Mouse (Mus musculus): ENCODE data around the gene Cpne4. TPM values are rescaled to one million over a fixed set of nuclear protein-coding genes. Genes with fewer than 3 reads are reported as not detected.

Cpne4 gene
- polyA plus RNA-seq, 1 experiment = 0.15 TPM

GRCm38 (mm10) chr9:105032572-105032971 lies 485.5 kb downstream of the Cpne4 start:
- no peak overlapping the region for H3K27ac ChIP-seq (ENCODE audit: control insufficient read depth, insufficient read depth, low read length)
- DNase-seq = no peak
- no peak overlapping the region for H3K4me3 ChIP-seq (ENCODE audit: control insufficient read depth, insufficient read depth, low read length)
- H3K4me1 ChIP-seq (replicated peaks; ENCODE audit: control insufficient read depth, insufficient read depth, low read length) = no peaks in the 10 kb centered on the region
- H3K36me3 ChIP-seq (ENCODE audit: control insufficient read depth, insufficient read depth, low read length) = no peaks in the 10 kb centered on the region
- H3K27me3 ChIP-seq (ENCODE audit: control insufficient read depth, insufficient read depth, low read length) = no peaks in the 10 kb centered on the region
- TF ChIP-seq POLR2A (IDR thresholded peaks at IDR 0.05; ENCODE audit: control insufficient read depth, extremely low read depth, insufficient read depth, low read length, poor library complexity) = no peak
- TF ChIP-seq CTCF (IDR thresholded peaks at IDR 0.05; ENCODE audit: borderline replicate concordance, control insufficient read depth, extremely low read depth, insufficient read depth, low read length, poor library complexity) = no peak
- 93% methylated on average over 9 of the region's 9 CpGs for WGBS

GRCm38 (mm10) chr9:105033641-105034040 lies 486.6 kb downstream of the Cpne4 start:
- DNase-seq = no peak
- Histone ChIP-seq H3K36me3 (ENCODE audit: control insufficient read depth, insufficient read depth, low read length) (no peaks in the 10 kb centered on the region), H3K27me3 (ENCODE audit: control insufficient read depth, insufficient read depth, low read length) (no peaks in the 10 kb centered on the region), H3K4me3 (ENCODE audit: control insufficient read depth, insufficient read depth, low read length) (no peak overlapping the region), H3K27ac (ENCODE audit: control insufficient read depth, insufficient read depth, low read length) (no peak overlapping the region), H3K4me1 (replicated peaks; ENCODE audit: control insufficient read depth, insufficient read depth, low read length) (no peaks in the 10 kb centered on the region)
- 89% methylated on average over 7 of the region's 7 CpGs for WGBS
- no peak for TF ChIP-seq CTCF (IDR thresholded peaks at IDR 0.05; ENCODE audit: borderline replicate concordance, control insufficient read depth, extremely low read depth, insufficient read depth, low read length, poor library complexity)
- no peak for TF ChIP-seq POLR2A (IDR thresholded peaks at IDR 0.05; ENCODE audit: control insufficient read depth, extremely low read depth, insufficient read depth, low read length, poor library complexity)

DNA sequence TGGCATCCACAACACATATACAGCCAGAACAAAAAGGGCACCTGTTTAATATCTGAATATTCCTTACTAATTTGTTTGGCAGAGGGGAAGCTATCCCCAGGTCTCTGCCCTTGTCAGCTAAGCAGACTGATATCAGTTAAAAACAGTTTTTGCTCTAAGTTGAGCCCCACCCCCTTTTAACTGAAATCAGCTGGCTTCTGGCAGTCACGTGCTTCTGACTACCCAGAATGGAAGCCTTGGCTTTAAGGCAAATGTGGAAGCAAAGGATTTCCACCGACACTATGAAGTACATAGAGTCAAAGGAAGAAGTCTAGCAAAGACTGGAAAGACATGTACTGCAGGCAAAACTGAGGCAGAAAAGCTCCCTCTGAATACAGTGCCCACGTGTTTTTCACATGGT lies 490.8 kb downstream of the Cpne4 start:
- Histone ChIP-seq H3K4me3 (ENCODE audit: control insufficient read depth, insufficient read depth, low read length) (no peak overlapping the region), H3K27me3 (ENCODE audit: control insufficient read depth, insufficient read depth, low read length) (no peaks in the 10 kb centered on the region), H3K27ac (ENCODE audit: control insufficient read depth, insufficient read depth, low read length) (no peak overlapping the region), H3K36me3 (ENCODE audit: control insufficient read depth, insufficient read depth, low read length) (no peaks in the 10 kb centered on the region), H3K4me1 (replicated peaks; ENCODE audit: control insufficient read depth, insufficient read depth, low read length) (no peaks in the 10 kb centered on the region)
- DNase-seq = no peak
- WGBS = 74% methylated on average over 3 of the region's 3 CpGs
- TF ChIP-seq CTCF (IDR thresholded peaks at IDR 0.05; ENCODE audit: borderline replicate concordance, control insufficient read depth, extremely low read depth, insufficient read depth, low read length, poor library complexity) (no peak), POLR2A (IDR thresholded peaks at IDR 0.05; ENCODE audit: control insufficient read depth, extremely low read depth, insufficient read depth, low read length, poor library complexity) (no peak)

DNA sequence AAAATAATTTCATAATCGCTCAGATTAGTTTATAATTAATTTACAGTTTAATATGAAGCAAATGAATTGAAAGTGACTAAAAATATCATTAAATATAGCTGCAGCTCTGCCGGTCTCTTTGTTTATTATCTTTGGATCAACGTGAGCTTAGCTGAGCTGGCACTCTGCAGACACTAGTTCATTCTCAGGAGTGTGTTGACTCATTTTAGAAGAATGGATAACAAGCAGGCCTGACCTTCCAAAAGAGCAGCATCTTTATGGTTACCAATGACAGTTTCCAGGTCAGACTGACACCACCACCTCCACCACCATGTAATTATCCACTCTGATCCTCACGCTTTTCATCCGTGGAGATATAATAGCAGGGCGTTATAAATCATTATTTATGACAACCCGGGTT lies 498.9 kb downstream of the Cpne4 start:
- Histone ChIP-seq H3K4me1 (replicated peaks; ENCODE audit: control insufficient read depth, insufficient read depth, low read length) (no peaks in the 10 kb centered on the region), H3K36me3 (ENCODE audit: control insufficient read depth, insufficient read depth, low read length) (no peaks in the 10 kb centered on the region), H3K27me3 (ENCODE audit: control insufficient read depth, insufficient read depth, low read length) (no peaks in the 10 kb centered on the region), H3K4me3 (ENCODE audit: control insufficient read depth, insufficient read depth, low read length) (no peak overlapping the region), H3K27ac (ENCODE audit: control insufficient read depth, insufficient read depth, low read length) (no peak overlapping the region)
- 84% methylated on average over 7 of the region's 7 CpGs for WGBS
- no peak for TF ChIP-seq POLR2A (IDR thresholded peaks at IDR 0.05; ENCODE audit: control insufficient read depth, extremely low read depth, insufficient read depth, low read length, poor library complexity)
- no peak for TF ChIP-seq CTCF (IDR thresholded peaks at IDR 0.05; ENCODE audit: borderline replicate concordance, control insufficient read depth, extremely low read depth, insufficient read depth, low read length, poor library complexity)
- DNase-seq = no peak

GRCm38 (mm10) chr9:105048351-105048750 lies 501.3 kb downstream of the Cpne4 start:
- Histone ChIP-seq H3K36me3 (ENCODE audit: control insufficient read depth, insufficient read depth, low read length) (no peaks in the 10 kb centered on the region), H3K27me3 (ENCODE audit: control insufficient read depth, insufficient read depth, low read length) (no peaks in the 10 kb centered on the region), H3K4me1 (replicated peaks; ENCODE audit: control insufficient read depth, insufficient read depth, low read length) (no peaks in the 10 kb centered on the region), H3K27ac (ENCODE audit: control insufficient read depth, insufficient read depth, low read length) (no peak overlapping the region), H3K4me3 (ENCODE audit: control insufficient read depth, insufficient read depth, low read length) (no peak overlapping the region)
- TF ChIP-seq POLR2A (IDR thresholded peaks at IDR 0.05; ENCODE audit: control insufficient read depth, extremely low read depth, insufficient read depth, low read length, poor library complexity) (no peak), CTCF (IDR thresholded peaks at IDR 0.05; ENCODE audit: borderline replicate concordance, control insufficient read depth, extremely low read depth, insufficient read depth, low read length, poor library complexity) (no peak)
- no peak for DNase-seq
- 79% methylated on average over 10 of the region's 10 CpGs for WGBS

DNA sequence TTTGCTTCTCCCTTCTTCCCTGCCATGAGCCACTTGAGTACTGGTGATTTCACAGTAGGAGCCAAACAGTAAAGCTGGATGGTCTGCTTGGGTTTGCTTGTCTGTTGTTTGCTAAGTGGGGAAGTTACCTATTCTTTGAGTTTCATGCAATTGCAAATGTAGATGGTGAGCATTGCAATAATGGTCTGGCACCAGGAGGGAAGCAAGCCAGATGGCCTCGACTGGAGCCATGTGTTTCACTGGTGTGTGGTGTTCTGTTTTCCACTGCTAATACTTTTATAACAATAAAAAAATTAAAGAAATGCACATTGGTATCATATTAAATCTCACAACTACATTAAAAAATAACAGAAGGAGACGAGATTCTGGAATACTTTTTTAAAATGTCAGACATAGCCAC lies 502.6 kb downstream of the Cpne4 start:
- 68% methylated on average over 2 of the region's 2 CpGs for WGBS
- no peak for DNase-seq
- Histone ChIP-seq H3K27ac (ENCODE audit: control insufficient read depth, insufficient read depth, low read length) (no peak overlapping the region), H3K4me3 (ENCODE audit: control insufficient read depth, insufficient read depth, low read length) (no peak overlapping the region), H3K27me3 (ENCODE audit: control insufficient read depth, insufficient read depth, low read length) (no peaks in the 10 kb centered on the region), H3K4me1 (replicated peaks; ENCODE audit: control insufficient read depth, insufficient read depth, low read length) (no peaks in the 10 kb centered on the region), H3K36me3 (ENCODE audit: control insufficient read depth, insufficient read depth, low read length) (no peaks in the 10 kb centered on the region; the same call in 1 of the 2 replicates)
- TF ChIP-seq POLR2A (IDR thresholded peaks at IDR 0.05; ENCODE audit: control insufficient read depth, extremely low read depth, insufficient read depth, low read length, poor library complexity) (no peak), CTCF (IDR thresholded peaks at IDR 0.05; ENCODE audit: borderline replicate concordance, control insufficient read depth, extremely low read depth, insufficient read depth, low read length, poor library complexity) (no peak)

DNA sequence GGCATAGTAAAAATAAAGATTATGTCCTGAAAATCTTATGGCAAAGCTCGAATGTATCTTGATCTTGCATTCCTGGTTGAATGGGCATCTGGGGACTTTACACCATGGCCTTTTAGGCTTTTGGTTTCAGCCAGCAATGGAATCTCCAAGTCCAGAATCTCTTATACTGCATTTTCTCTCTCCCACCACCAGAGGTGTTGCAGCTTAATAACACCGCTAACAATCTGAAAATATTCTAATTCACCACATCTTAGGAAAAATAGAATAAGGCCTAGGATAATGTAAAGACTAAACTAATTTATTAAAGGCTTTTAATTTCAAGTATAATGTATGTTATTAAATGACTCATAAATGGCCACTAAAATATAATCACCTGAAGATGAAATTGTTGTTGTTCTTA lies 503.2 kb downstream of the Cpne4 start:
- Histone ChIP-seq H3K27me3 (ENCODE audit: control insufficient read depth, insufficient read depth, low read length) (no peaks in the 10 kb centered on the region), H3K4me1 (replicated peaks; ENCODE audit: control insufficient read depth, insufficient read depth, low read length) (no peaks in the 10 kb centered on the region), H3K4me3 (ENCODE audit: control insufficient read depth, insufficient read depth, low read length) (no peak overlapping the region), H3K27ac (ENCODE audit: control insufficient read depth, insufficient read depth, low read length) (no peak overlapping the region), H3K36me3 (ENCODE audit: control insufficient read depth, insufficient read depth, low read length) (peaks cover 3% of the 10 kb centered on the region; the same call in 1 of the 2 replicates)
- WGBS = 62% methylated on average over 2 of the region's 2 CpGs
- TF ChIP-seq CTCF (IDR thresholded peaks at IDR 0.05; ENCODE audit: borderline replicate concordance, control insufficient read depth, extremely low read depth, insufficient read depth, low read length, poor library complexity) (no peak), POLR2A (IDR thresholded peaks at IDR 0.05; ENCODE audit: control insufficient read depth, extremely low read depth, insufficient read depth, low read length, poor library complexity) (no peak)
- no peak for DNase-seq

Data from thymus, adult 2 months (tissue).